Mouse (Mus musculus) forebrain, embryonic 16.5 days (tissue): ENCODE results near the gene Polr2b. TPM values are rescaled to one million over a fixed set of nuclear protein-coding genes. Genes with fewer than 3 reads are reported as not detected.

ENCODE experiments used
- ATAC-seq: fragments of 200-750 bp; cut with Nextera tagmentation; 2 replicates; pipeline ENCODE4 v1.8.0; 2017; ENCODE audit warnings: mild to moderate bottlenecking, moderate library complexity
- H3K27ac ChIP-seq: fragments of 300-500 bp; sonication (generic); 2 replicates; pipeline ENCODE4 v1.5.1; 2014; ENCODE audit warnings: low read length, control low read depth
- H3K27me3 ChIP-seq: fragments of 300-500 bp; sonication (generic); replicated peaks from 2 replicates; pipeline ENCODE4 v1.6.1; 2014; ENCODE audit warnings: low read length; ENCODE audit not compliant: control insufficient read depth, insufficient read depth
- H3K36me3 ChIP-seq: fragments of 300-500 bp; sonication (generic); 2 replicates; pipeline ENCODE4 v1.6.1; 2014; ENCODE audit not compliant: control insufficient read depth, insufficient read depth
- H3K4me1 ChIP-seq: fragments of 300-500 bp; sonication (generic); replicated peaks from 2 replicates; pipeline ENCODE4 v1.6.1; 2014; ENCODE audit warnings: low read length; ENCODE audit not compliant: control insufficient read depth, insufficient read depth
- H3K4me2 ChIP-seq: fragments of 300-500 bp; sonication (generic); 2 replicates; pipeline ENCODE4 v1.6.1; 2014; ENCODE audit warnings: mild to moderate bottlenecking, low read length, control low read depth
- H3K4me3 ChIP-seq: fragments of 300-500 bp; sonication (generic); replicated peaks from 2 replicates; pipeline ENCODE4 v1.5.1; 2014; ENCODE audit warnings: mild to moderate bottlenecking, low read length, control low read depth
- H3K9ac ChIP-seq: fragments of 300-500 bp; sonication (generic); replicated peaks from 2 replicates; pipeline ENCODE4 v1.6.1; 2014; ENCODE audit warnings: low read depth, low read length, control low read depth
- H3K9me3 ChIP-seq: fragments of 300-500 bp; sonication (generic); 2 replicates; pipeline ENCODE4 v1.6.1; 2016; ENCODE audit warnings: low read length; ENCODE audit not compliant: control insufficient read depth
- WGBS: fragments of 180-500 bp; shearing (Covaris S2); extraction: QIAGEN DNeasy Blood & Tissue Kit; methylation state at CpG from one replicate; pipeline ENCODE4 v1.1.7; 2014; 5-methylcytosine and 5-hydroxymethylcytosine counted together
- polyA plus RNA-seq: library from polyadenylated mRNA; unstranded; fragments of >200 nt; fragmentation: Nextera tagmentation; extraction: Ambion mirVana; gene quantifications from 2 replicates; pipeline ENCODE4 v1.2.1, GENCODE M21; 2015

Polr2b gene
- polyA plus RNA-seq, 1 experiment from 2014 or later: 74.8 TPM

GRCm38 (mm10) chr5:77267957-77268624 lies 41.9 kb upstream of the Polr2b start:
- Histone ChIP-seq H3K9me3 (no peaks in the 10 kb centered on the region), H3K9ac (no peak overlapping the region), H3K27me3 (no peaks in the 10 kb centered on the region), H3K36me3 (0 out of 2 replicates have a peak, but pooled peaks cover 3% of the 10 kb centered on the region), H3K4me3 (no peak overlapping the region), H3K4me1 (peaks cover 6% of the 10 kb centered on the region), H3K4me2 (no peak overlapping the region), H3K27ac (no peak overlapping the region)
- no peak for ATAC-seq
- WGBS: 92% methylated on average over 30 of the region's 30 CpGs

- Histone ChIP-seq H3K4me2 (no peak overlapping the region), H3K4me1 (peaks cover 6% of the 10 kb centered on the region), H3K4me3 (no peak overlapping the region), H3K27me3 (no peaks in the 10 kb centered on the region), H3K27ac (no peak overlapping the region), H3K36me3 (0 out of 2 replicates have a peak, but pooled peaks cover 3% of the 10 kb centered on the region), H3K9me3 (no peaks in the 10 kb centered on the region), H3K9ac (no peak overlapping the region)
- WGBS: 76% methylated on average over 8 of the region's 8 CpGs
- ATAC-seq: no peak
Observed at GRCm38 (mm10) chr5:77269399-77269798, 40.5 kb upstream of the Polr2b start.

- 88% methylated on average over 7 of the region's 7 CpGs for WGBS
- Histone ChIP-seq H3K27ac (no peak overlapping the region), H3K9me3 (no peaks in the 10 kb centered on the region), H3K4me2 (no peak overlapping the region), H3K27me3 (no peaks in the 10 kb centered on the region), H3K9ac (no peak overlapping the region), H3K4me3 (no peak overlapping the region), H3K4me1 (no peaks in the 10 kb centered on the region), H3K36me3 (0 out of 2 replicates have a peak, but pooled peaks cover 3% of the 10 kb centered on the region)
- no peak for ATAC-seq
Observed at GRCm38 (mm10) chr5:77273151-77273550, 36.8 kb upstream of the Polr2b start.

- Histone ChIP-seq H3K4me3 (no peak overlapping the region), H3K36me3 (no peaks in the 10 kb centered on the region), H3K27ac (no peak overlapping the region), H3K4me2 (no peak overlapping the region), H3K4me1 (no peaks in the 10 kb centered on the region), H3K9ac (no peak overlapping the region), H3K27me3 (no peaks in the 10 kb centered on the region), H3K9me3 (no peaks in the 10 kb centered on the region)
- WGBS: 90% methylated on average over 5 of the region's 5 CpGs
- ATAC-seq: no peak
Observed at GRCm38 (mm10) chr5:77275950-77276349, 34.0 kb upstream of the Polr2b start.

- Histone ChIP-seq H3K4me1 (no peaks in the 10 kb centered on the region), H3K4me2 (no peak overlapping the region), H3K9ac (no peak overlapping the region), H3K36me3 (no peaks in the 10 kb centered on the region), H3K27me3 (no peaks in the 10 kb centered on the region), H3K4me3 (no peak overlapping the region), H3K9me3 (no peaks in the 10 kb centered on the region), H3K27ac (no peak overlapping the region)
- 94% methylated on average over 6 of the region's 6 CpGs for WGBS
- no peak for ATAC-seq
Observed at GRCm38 (mm10) chr5:77277204-77277603, 32.7 kb upstream of the Polr2b start.

- Histone ChIP-seq H3K4me2 (no peak overlapping the region), H3K27ac (no peak overlapping the region), H3K9me3 (no peaks in the 10 kb centered on the region), H3K27me3 (no peaks in the 10 kb centered on the region), H3K4me3 (no peak overlapping the region), H3K36me3 (no peaks in the 10 kb centered on the region), H3K9ac (no peak overlapping the region), H3K4me1 (no peaks in the 10 kb centered on the region)
- no peak for ATAC-seq
- WGBS: 86% methylated on average over 20 of the region's 20 CpGs
Observed at GRCm38 (mm10) chr5:77281518-77282174, 28.3 kb upstream of the Polr2b start.

GRCm38 (mm10) chr5:77282242-77282641 lies 27.7 kb upstream of the Polr2b start:
- no peaks in the 10 kb centered on the region for H3K27me3 ChIP-seq
- H3K4me3 ChIP-seq: no peak overlapping the region
- no peaks in the 10 kb centered on the region for H3K36me3 ChIP-seq
- ATAC-seq: no peak
- H3K4me1 ChIP-seq: no peaks in the 10 kb centered on the region
- H3K9me3 ChIP-seq: no peaks in the 10 kb centered on the region
- H3K27ac ChIP-seq: no peak overlapping the region
- 82% methylated on average over 9 of the region's 9 CpGs for WGBS
- no peak overlapping the region for H3K4me2 ChIP-seq
- no peak overlapping the region for H3K9ac ChIP-seq

- Histone ChIP-seq H3K36me3 (no peaks in the 10 kb centered on the region), H3K4me2 (no peak overlapping the region), H3K4me1 (no peaks in the 10 kb centered on the region), H3K27ac (no peak overlapping the region), H3K9me3 (no peaks in the 10 kb centered on the region), H3K27me3 (no peaks in the 10 kb centered on the region), H3K4me3 (no peak overlapping the region), H3K9ac (no peak overlapping the region)
- no peak for ATAC-seq
- 77% methylated on average over 7 of the region's 7 CpGs for WGBS
Observed at GRCm38 (mm10) chr5:77285685-77286084, 24.3 kb upstream of the Polr2b start.

- no peak overlapping the region for H3K9ac ChIP-seq
- H3K36me3 ChIP-seq: no peaks in the 10 kb centered on the region
- H3K4me1 ChIP-seq: no peaks in the 10 kb centered on the region
- ATAC-seq: no peak
- H3K4me2 ChIP-seq: no peak overlapping the region
- H3K4me3 ChIP-seq: no peak overlapping the region
- 69% methylated on average over 5 of the region's 5 CpGs for WGBS
- H3K27me3 ChIP-seq: no peaks in the 10 kb centered on the region
- no peaks in the 10 kb centered on the region for H3K9me3 ChIP-seq
- no peak overlapping the region for H3K27ac ChIP-seq
Observed at GRCm38 (mm10) chr5:77286904-77287303, 23.0 kb upstream of the Polr2b start.
